Mouse (Mus musculus) CH12.LX (cell line): Measurements from ENCODE around the gene Sh3d21.

ENCODE experiments used
- CTCF ChIP-seq, 2 experiments: IDR thresholded peaks in 1 of 2; conservative IDR thresholded peaks in 1 of 2; 2 replicates each; pipeline ENCODE4 v1.5.1; 2011 to 2012; ENCODE audit warnings: low read depth in 2 of 2, low read length in 2 of 2, improper control_type of control experiment in 1 of 2, inconsistent platforms in 1 of 2, mild to moderate bottlenecking in 1 of 2, moderate library complexity in 1 of 2
- JUND ChIP-seq: conservative IDR thresholded peaks from 2 replicates; pipeline ENCODE4 v1.6.1; 2011; ENCODE audit warnings: low read depth, low read length, improper control_type of control experiment
- MAX ChIP-seq: IDR thresholded peaks from 2 replicates; pipeline ENCODE4 v1.6.1; 2011; ENCODE audit warnings: low read length, improper control_type of control experiment
- MYC ChIP-seq: IDR thresholded peaks from 2 replicates; pipeline ENCODE4 v1.6.1; 2011; ENCODE audit warnings: low read depth, mild to moderate bottlenecking, improper control_type of control experiment, low read length
- POLR2A ChIP-seq: IDR thresholded peaks from 2 replicates; pipeline ENCODE4 v1.6.1; 2011; ENCODE audit warnings: low read depth, mild to moderate bottlenecking, improper control_type of control experiment, low read length
- RAD21 ChIP-seq: IDR thresholded peaks from 2 replicates; pipeline ENCODE4 v1.6.1; 2011; ENCODE audit warnings: low read depth, mild to moderate bottlenecking, low read length, improper control_type of control experiment, moderate library complexity
- USF2 ChIP-seq: conservative IDR thresholded peaks from 2 replicates; pipeline ENCODE4 v1.6.1; 2011; ENCODE audit warnings: low read depth, low read length, improper control_type of control experiment
- ZC3H11A ChIP-seq: IDR thresholded peaks from 2 replicates; pipeline ENCODE4 v1.6.1; 2012; ENCODE audit warnings: low read depth, mild to moderate bottlenecking, inconsistent platforms, low read length, improper control_type of control experiment

DNA sequence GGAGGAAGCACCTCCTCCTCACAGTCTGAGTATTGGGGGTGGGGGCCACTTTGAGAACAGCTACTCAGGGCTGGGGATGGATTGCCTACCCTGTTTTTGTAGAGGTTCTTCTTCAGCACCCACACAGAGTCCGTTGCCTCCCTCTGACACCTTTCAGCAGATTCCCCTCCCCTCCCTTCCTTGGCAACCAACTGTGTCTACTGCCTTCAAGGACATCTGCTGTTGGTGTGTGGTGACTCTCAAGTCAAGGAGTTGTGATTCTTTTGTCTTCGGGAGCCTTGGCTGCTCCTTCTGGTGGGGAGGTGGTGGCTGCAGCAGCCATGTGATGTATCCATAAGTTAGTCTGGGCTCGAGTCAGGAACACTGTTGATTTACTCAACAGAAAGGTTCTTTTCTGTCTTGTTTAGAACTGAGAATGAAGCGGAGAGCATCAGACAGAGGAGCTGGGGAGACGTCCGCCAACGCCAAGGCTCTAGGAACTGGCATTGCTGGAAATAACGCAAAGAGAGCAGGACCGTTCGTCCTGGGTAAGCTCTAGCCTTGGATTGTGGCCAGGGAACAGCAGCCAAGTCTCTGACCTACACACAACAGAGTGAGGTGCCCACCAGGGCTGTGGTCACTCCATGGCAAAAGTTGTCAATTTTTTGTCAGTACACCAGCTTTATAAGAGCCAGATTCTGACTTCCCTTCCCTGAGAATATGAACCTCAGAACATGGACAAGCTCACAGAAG is 39.8 kb downstream of the Sh3d21 start:
- TF ChIP-seq RAD21, result no peak
- TF ChIP-seq JUND, result no peak
- TF ChIP-seq CTCF (conservative IDR thresholded peaks at IDR 0.05 in 1 of 2, IDR thresholded peaks at IDR 0.05 in 1 of 2; ENCODE audit: low read depth in 2 of 2, low read length in 2 of 2), result no peak
- TF ChIP-seq POLR2A, result no peak
- TF ChIP-seq MAX, result no peak
- no peak for TF ChIP-seq MYC
- no peak for TF ChIP-seq USF2
- TF ChIP-seq ZC3H11A, result no peak
